Mouse (Mus musculus): ENCODE results near the gene Mmp24. TPM values are rescaled to one million over a fixed set of nuclear protein-coding genes. Genes with fewer than 3 reads are reported as not detected.
"Not testable (repeated sequence)": the region's sequence is repeated elsewhere in the genome, so short reads cannot be mapped to it uniquely, and the experiment has no call there.

Mmp24 gene
- not detected for total RNA-seq (2021)
- long read RNA-seq, experiment 1 = 0 reads
- long read RNA-seq, experiment 2 = 0 reads

- no peak for DNase-seq
These were observed at the start of gene Mmp24 for GRCm38 (mm10) chr2:155774927-155775684. Gene Mmp24 (plus strand): TSS chr2:155775342.

DNA sequence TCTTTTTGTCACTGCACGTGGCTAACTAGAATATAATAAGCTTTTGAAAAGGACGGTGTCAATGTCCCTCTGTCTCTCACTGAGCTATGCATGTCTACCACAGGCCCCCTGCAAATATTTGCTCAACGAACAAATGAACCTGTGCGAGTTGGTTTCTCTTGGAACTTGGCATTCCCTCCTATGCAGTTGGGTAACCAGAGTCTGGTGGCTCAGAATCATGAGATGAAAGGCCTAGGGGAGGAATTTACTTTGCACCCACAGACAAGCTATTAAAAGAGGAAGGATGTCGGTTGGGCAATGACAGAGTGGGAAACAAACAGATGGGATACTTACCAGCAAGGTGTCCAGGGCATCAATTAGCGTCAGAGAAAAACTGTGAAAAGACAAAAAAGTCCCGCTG lies 48.8 kb upstream of the Mmp24 start:
- no peak for DNase-seq

GRCm38 (mm10) chr2:155727764-155728395 lies 47.3 kb upstream of the Mmp24 start:
- DNase-seq = no peak

DNA sequence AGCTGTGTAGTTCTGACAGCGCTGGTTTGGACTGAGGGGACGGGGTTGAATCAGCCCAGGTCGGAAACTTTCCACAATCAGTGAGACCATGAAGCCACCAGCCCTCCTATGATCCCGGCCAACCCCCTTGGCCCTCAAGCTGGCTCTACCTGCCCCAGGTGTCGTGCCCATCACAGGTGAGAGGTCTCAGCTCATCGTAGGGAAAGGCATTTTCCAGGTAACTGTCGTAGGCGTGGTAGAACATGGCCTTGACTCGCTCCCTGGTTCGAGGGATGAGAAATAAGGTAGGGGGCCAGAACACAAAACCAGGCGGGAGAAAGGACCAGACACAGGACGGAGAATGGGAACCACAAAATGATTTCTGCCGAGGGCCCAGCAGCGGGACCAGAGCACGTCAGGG lies 46.4 kb upstream of the Mmp24 start:
- no peak for DNase-seq

GRCm38 (mm10) chr2:155729158-155729645 lies 45.9 kb upstream of the Mmp24 start, which contains the start of gene Edem2:
Gene Edem2 (minus strand): TSS chr2:155729475.
- peak; percentile 90 for DNase-seq

DNA sequence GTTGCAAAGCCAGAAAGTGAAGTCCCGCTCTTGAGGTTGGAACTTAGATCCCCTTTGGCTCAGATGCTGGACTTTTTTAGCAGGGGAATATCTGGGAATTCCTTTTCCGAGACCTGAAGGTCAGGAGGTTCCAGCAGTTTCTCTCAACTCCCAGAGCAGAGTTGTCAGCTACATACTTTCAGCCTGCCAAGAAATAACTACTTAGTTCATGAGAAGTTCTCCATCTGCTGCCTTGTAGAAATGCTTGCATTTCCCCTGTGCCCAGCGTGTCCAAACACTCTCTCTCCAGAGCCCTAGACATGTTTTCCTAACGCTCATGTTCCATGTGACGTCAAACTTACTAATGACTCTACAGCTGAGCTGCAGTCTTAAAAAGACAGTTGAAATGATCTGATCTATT lies 40.1 kb upstream of the Mmp24 start:
- peak; percentile 42 for DNase-seq

DNA sequence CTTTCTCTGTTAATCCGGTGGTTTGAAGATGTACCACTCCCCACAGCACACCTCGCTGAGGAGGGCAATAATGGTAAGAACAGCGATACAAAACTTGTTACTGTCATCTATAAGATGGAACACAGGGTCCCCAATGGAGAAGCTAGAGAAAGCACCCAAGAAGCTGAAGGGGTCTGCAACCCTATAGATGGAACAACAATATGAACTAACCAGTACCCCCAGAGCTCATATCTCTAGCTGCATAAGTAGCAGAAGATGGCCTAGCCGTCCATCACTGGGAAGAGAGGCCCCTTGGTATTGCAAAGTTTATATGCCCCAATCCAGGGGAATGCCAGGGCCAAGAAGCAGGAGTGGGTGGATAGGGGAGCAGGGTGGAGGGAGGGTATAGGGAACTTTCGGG lies 39.4 kb upstream of the Mmp24 start, which contains the start of gene Gm17581:
Gene Gm17581 (minus strand): TSS at position 101 of the 400 bp plus-strand sequence.
- DNase-seq = not testable (repeated sequence)

DNA sequence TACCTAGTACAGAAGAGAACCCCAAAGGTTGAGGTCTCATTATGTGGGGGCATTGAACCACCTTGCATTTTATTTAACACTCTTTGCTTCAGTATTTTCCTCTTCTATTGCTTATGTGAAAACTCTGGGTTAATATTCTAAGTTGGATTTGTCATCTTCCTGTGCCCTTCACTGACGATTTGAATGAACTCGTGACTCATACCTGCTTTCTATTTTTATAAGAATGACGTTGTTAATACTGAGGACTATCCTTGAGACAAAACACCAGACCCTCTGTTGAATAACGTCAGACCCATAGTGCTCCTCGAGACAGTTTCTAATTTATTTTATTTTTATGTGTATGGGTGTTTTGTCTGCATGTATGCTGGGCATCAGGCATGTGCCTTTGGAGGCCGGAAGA lies 38.2 kb upstream of the Mmp24 start:
- no peak for DNase-seq

DNA sequence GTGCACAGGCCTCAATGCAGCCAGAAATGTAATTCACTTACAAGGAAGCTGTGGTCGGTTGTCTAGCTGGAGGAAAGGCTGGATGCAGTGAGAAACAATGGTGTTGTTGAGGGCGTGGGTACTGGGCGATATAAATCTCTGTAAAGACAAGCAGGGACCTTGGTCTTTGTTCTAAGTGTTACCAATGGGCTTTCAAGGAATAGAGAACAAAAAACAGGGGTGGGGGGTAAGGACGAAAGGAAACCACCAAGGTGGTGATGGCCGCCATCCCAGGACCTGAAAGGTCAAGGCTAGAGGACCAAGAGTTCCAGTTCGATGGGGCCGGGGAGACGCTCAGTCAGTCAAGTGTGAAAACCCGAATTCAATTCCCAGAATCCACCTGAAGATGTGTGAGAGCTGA lies 37.3 kb upstream of the Mmp24 start:
- DNase-seq = no peak

GRCm38 (mm10) chr2:155742211-155742610 lies 32.9 kb upstream of the Mmp24 start:
- no peak for DNase-seq

- DNase-seq = no peak
These were observed 32.2 kb upstream of the Mmp24 start for GRCm38 (mm10) chr2:155742931-155743337.

DNA sequence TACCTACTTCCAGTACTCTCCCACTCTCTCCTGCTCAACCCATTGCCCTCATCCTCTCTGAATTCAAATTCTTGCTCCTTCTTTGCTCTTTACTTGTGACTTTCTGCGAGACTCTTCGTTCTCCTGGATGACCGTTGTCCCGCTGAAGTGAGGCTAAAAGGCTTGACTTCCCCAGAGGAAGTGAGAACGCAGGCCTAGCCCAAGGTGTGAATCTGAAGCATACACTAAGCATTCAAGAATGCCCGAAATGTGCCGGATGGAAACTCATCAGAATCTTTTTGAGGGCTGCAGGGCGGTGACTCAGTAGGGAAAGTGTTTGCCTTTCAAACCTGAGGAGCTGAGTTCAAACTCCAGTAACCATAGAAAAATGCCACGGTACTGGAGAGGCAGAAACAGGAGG lies 31.8 kb upstream of the Mmp24 start:
- DNase-seq = no peak

DNA sequence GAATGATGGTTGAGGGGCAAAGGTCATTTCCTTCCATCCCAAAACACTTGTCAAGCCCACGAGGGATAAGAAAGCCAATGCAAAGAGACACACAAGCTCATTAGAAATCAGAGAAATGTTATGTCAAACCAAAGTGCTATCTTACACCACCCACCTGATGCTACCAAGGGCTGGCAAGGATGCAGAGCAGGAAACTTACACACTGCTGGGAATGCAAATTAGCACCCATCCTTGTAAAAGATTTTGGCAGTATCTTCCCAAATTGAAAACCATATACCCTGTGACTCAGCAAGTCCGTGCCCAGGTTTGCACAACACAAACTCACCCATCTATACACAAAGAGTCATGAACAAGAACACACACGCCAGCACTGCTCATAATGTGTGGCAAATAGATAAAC lies 29.7 kb upstream of the Mmp24 start:
- DNase-seq = no peak

DNA sequence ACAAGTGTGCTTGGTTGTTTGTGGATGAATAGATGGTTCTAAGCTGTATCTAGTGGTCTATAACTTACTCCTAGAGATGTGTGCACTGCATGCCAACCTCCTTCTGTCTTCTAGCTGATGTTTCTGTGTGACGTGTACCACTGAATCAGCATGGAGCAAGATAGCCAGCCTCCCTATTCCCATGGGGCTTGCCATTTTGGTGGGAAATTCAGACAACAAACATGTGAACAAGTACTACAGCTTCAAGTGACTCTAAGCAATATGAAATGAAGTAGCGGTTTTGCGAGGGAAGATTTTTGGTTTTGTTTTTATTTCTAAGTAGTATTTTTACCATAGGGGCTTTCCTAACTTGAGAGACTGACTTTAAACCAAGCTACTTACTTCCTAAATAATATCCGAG lies 25.7 kb upstream of the Mmp24 start:
- DNase-seq = no peak

GRCm38 (mm10) chr2:155751014-155751786 lies 23.9 kb upstream of the Mmp24 start, which contains the start of gene Procr:
Gene Procr (plus strand): TSS chr2:155751117.
- DNase-seq = peak; percentile 73

GRCm38 (mm10) chr2:155755746-155756145 lies 19.4 kb upstream of the Mmp24 start:
- peak; percentile 26 for DNase-seq

- no peak for DNase-seq
These were observed 18.1 kb upstream of the Mmp24 start for GRCm38 (mm10) chr2:155756855-155757566.

GRCm38 (mm10) chr2:155764679-155765418 lies 10.3 kb upstream of the Mmp24 start:
- DNase-seq = peak; percentile 57

DNA sequence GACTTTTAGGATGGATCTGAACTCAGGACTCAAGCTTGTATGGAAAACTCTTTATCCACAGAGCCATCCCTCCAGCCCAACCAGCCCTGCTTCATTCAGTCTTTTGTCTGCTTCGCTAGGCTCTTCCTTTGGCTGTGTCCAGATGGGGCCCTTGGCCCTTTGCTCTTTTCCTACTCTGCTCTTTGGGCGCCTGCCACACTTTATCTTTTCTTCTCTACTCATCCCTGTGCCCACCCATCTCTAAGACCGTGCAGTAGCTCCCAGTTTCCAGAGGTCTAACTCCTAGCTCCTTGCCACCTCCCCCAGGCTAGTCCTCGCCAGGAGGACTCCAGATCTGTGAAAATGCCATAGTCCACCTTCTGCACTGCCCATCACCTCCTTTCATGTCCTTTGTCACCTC lies 1.5 kb upstream of the Mmp24 start:
- DNase-seq = no peak

DNA sequence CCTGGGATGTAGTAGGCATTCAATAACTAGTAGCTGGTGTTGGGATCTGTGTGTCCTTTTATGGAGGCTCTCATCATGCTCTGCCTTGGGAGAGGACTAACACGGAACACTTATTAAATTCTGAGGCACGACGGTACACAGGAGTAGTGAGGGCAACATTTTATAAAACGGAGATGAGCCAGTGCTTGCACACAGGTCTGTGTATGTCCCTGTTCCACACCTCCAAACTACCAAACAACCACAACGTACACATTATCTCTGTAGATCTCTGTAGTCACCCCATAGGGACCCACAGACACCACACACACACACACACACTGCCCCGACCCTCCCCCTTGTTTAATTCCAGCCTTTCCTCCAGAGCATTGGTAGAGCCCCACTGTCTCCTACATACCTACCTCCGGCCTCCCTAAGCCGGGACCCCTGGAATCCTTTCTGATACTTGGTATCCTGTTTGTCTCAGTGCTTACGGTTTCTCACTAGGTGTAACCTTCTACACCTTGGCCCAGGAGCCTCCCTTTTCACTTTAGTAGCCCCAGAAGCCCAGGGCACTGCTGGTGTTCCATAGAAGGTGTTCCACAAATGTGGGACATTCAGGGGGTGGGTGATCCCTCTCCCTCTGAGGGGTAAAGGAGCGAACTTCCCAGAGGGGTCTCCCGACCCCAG lies 748 bp upstream of the Mmp24 start:
- DNase-seq = no peak
